13 mouse cellular contexts compared by ENCODE assay signal in the genomic region with DNA sequence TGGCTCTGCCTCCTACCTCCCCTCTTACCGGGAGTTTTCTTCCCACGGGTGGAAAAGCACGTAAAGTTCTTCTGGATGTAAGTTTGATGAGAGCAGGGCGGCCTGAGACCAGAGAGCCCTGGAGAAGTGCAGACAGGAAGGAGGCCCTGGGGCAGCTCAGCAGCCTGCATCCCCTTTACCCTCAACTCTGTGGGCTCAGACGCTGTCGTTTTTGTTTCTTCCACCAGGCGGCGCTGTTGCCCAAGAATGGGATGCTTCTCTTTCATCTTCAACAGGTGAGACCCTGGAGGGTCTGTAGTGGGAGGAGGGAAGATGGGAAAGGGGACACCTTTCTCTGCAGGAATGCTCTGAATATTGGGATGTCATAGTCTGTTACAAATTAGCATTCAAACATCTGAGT. TPM values are rescaled to one million over a fixed set of nuclear protein-coding genes. Genes with fewer than 3 reads are reported as not detected.
DNase-seq lines count a peak whose midpoint lies in the region; ATAC-seq and TF ChIP-seq lines count a peak whose summit lies in the region.
"Not testable (repeated sequence)": the region's sequence is repeated elsewhere in the genome, so short reads cannot be mapped to it uniquely, and the experiment has no call there.
"Had no signal": no experiment of that assay in that cellular context is flagged by ENCODE, and none has a peak within 500 bp of the region (broad histone marks: within the 10 kb centered on the region; RNA-seq: fewer than 3 reads in every experiment).

No protein-coding gene starts in this region.

- TF ChIP-seq POLR2A in brain, embryonic 14.5 days (IDR thresholded peaks at IDR 0.05; ENCODE audit: borderline replicate concordance, extremely low read depth, insufficient read depth, insufficient read length, poor library complexity, severe bottlenecking); spleen, adult 2 months (IDR thresholded peaks at IDR 0.05; ENCODE audit: low read depth, low read length): not testable (repeated sequence)

- WGBS in forebrain, embryonic 10.5 days = 8% methylated on average over 8 of the region's 8 CpGs
- WGBS in limb, embryonic 11.5 days = 4% methylated on average over 8 of the region's 8 CpGs
- 7% methylated on average over 8 of the region's 8 CpGs for WGBS in midbrain, embryonic 10.5 days
- 6% methylated on average over 8 of the region's 8 CpGs for WGBS in spleen, adult 2 months

- not testable (repeated sequence) for H3K9me3 ChIP-seq in forebrain, embryonic 10.5 days; limb, embryonic 11.5 days (ENCODE audit: control insufficient read depth, low read length); midbrain, embryonic 10.5 days (replicated peaks)

- peak; percentile 57 for TF ChIP-seq CTCF in brain, embryonic 14.5 days (IDR thresholded peaks at IDR 0.05; ENCODE audit: borderline replicate concordance, extremely low read depth, insufficient read depth, insufficient read length)
- TF ChIP-seq CTCF in spleen, adult 2 months (IDR thresholded peaks at IDR 0.05; ENCODE audit: extremely low read depth, insufficient read depth, insufficient read length, insufficient replicate concordance) = peak; percentile 56; the same call in 1 of the 2 replicates

- peaks cover 11% of the 10 kb centered on the region for H3K4me1 ChIP-seq in forebrain, embryonic 10.5 days
- not testable (repeated sequence) for H3K4me1 ChIP-seq in limb, embryonic 11.5 days (ENCODE audit: control insufficient read depth, insufficient read depth, low read length); spleen, adult 2 months (ENCODE audit: control insufficient read depth, insufficient read depth, insufficient read length)
- peaks cover 13% of the 10 kb centered on the region for H3K4me1 ChIP-seq in midbrain, embryonic 10.5 days

- H3K9ac ChIP-seq in limb, embryonic 11.5 days (ENCODE audit: low read length) = not testable (repeated sequence)

- not testable (repeated sequence) for H3K4me2 ChIP-seq in limb, embryonic 11.5 days (ENCODE audit: low read depth, severe bottlenecking)

- not testable (repeated sequence) for H3K4me3 ChIP-seq in forebrain, embryonic 10.5 days; limb, embryonic 11.5 days (ENCODE audit: low read depth, low read length); midbrain, embryonic 10.5 days; spleen, adult 2 months (ENCODE audit: extremely low read depth, insufficient read depth, insufficient read length)

- ATAC-seq in limb, embryonic 11.5 days (ENCODE audit: insufficient number of reproducible peaks, low FRiP score, low TSS enrichment, low read depth) = not testable (repeated sequence)

- not testable (repeated sequence) for H3K27ac ChIP-seq in forebrain, embryonic 10.5 days; limb, embryonic 11.5 days (replicated peaks; ENCODE audit: low read depth, low read length); midbrain, embryonic 10.5 days (replicated peaks); spleen, adult 2 months (ENCODE audit: insufficient read depth, low read length)

- H3K36me3 ChIP-seq in forebrain, embryonic 10.5 days (replicated peaks); limb, embryonic 11.5 days (ENCODE audit: control insufficient read depth, insufficient read depth, low read length); midbrain, embryonic 10.5 days; spleen, adult 2 months (ENCODE audit: control insufficient read depth, insufficient read depth, low read length): not testable (repeated sequence)

- H3K27me3 ChIP-seq in forebrain, embryonic 10.5 days (ENCODE audit: poor library complexity, severe bottlenecking) = peaks cover 24% of the 10 kb centered on the region
- peaks cover 19% of the 10 kb centered on the region for H3K27me3 ChIP-seq in limb, embryonic 11.5 days (ENCODE audit: control insufficient read depth, insufficient read depth, low read length)
- H3K27me3 ChIP-seq in midbrain, embryonic 10.5 days (ENCODE audit: low read depth, poor library complexity, severe bottlenecking) = peaks cover 25% of the 10 kb centered on the region
- peaks cover 11% of the 10 kb centered on the region for H3K27me3 ChIP-seq in spleen, adult 2 months (ENCODE audit: control insufficient read depth, insufficient read depth, low read length)

- peak; percentile 69 for DNase-seq in ES-CJ7 (ENCODE audit: low read depth, low spot score)
- DNase-seq in brain, embryonic 14.5 days (ENCODE audit: low read depth) = not testable (repeated sequence)
- peak; percentile 58 for DNase-seq in forebrain, embryonic 10.5 days (ENCODE audit: extremely low spot score, low spot score)
- DNase-seq in induced T-regulatory cell, adult 2 months (ENCODE audit: low read depth) = peak; percentile 90
- peak; percentile 81 for DNase-seq in limb, embryonic 11.5 days (ENCODE audit: low spot score)
- peak; percentile 44 for DNase-seq in midbrain, embryonic 10.5 days (ENCODE audit: low spot score)
- DNase-seq in spleen, adult 2 months (ENCODE audit: low read depth in 1 of 2, low spot score in 2 of 2) = peak in 1 of 2 experiments; percentile 25

RNA-seq across cellular contexts. Expression of gene H2-Q10, which starts 4.2 kb away (rescaled TPM):
- polyA plus RNA-seq in brain, embryonic 14.5 days (2012; rRNA removed) = 0.11 and 0.26 TPM in 2 replicates
- 0.36 and 0.37 TPM in 2 replicates for polyA plus RNA-seq in forebrain, embryonic 10.5 days (2016; fragmentation: Nextera tagmentation; extraction: Ambion mirVana)
- 0.26 and 0.72 TPM in 2 replicates for polyA plus RNA-seq in limb, embryonic 11.5 days (2014; fragmentation: Nextera tagmentation; extraction: Ambion mirVana)
- polyA plus RNA-seq in midbrain, embryonic 10.5 days (2016; fragmentation: Nextera tagmentation; extraction: Ambion mirVana) = 0.22 and 0.27 TPM in 2 replicates
- 7.7 and 11.0 TPM in 2 replicates for polyA plus RNA-seq in spleen, adult 2 months (2012; rRNA removed)
- polyA plus RNA-seq: neural tube, embryonic 13.5 days had no signal

RNA-seq across cellular contexts. Expression of gene H2-Q7, which starts 26.7 kb away (rescaled TPM):
- 3.6 and 4.3 TPM in 2 replicates for polyA plus RNA-seq in brain, embryonic 14.5 days (2012; rRNA removed)
- 18.5 and 19.8 TPM in 2 replicates for polyA plus RNA-seq in forebrain, embryonic 10.5 days (2016; fragmentation: Nextera tagmentation; extraction: Ambion mirVana)
- polyA plus RNA-seq in limb, embryonic 11.5 days (2014; fragmentation: Nextera tagmentation; extraction: Ambion mirVana) = 23.3 and 25.7 TPM in 2 replicates
- polyA plus RNA-seq in midbrain, embryonic 10.5 days (2016; fragmentation: Nextera tagmentation; extraction: Ambion mirVana) = 16.0 and 17.5 TPM in 2 replicates
- 667 and 745 TPM in 2 replicates for polyA plus RNA-seq in spleen, adult 2 months (2012; rRNA removed)

RNA-seq across cellular contexts. Expression of gene Pou5f1, which starts 40.2 kb away (rescaled TPM):
- 0.06 TPM in 1 of 2 replicates, not detected in the other for polyA plus RNA-seq in brain, embryonic 14.5 days (2012; rRNA removed)
- 0.12 TPM in 1 of 2 replicates, not detected in the other for polyA plus RNA-seq in forebrain, embryonic 10.5 days (2016; fragmentation: Nextera tagmentation; extraction: Ambion mirVana)
- polyA plus RNA-seq in limb, embryonic 11.5 days (2014; fragmentation: Nextera tagmentation; extraction: Ambion mirVana) = 0.11 TPM in 1 of 2 replicates, not detected in the other
- 0.10 TPM in 1 of 2 replicates, not detected in the other for polyA plus RNA-seq in midbrain, embryonic 10.5 days (2016; fragmentation: Nextera tagmentation; extraction: Ambion mirVana)
- not detected in 2 replicates for polyA plus RNA-seq in spleen, adult 2 months (2012; rRNA removed)
- polyA plus RNA-seq: heart, embryonic 14.5 days; hindbrain, embryonic 15.5 days; kidney, embryonic 15.5 days; lung, embryonic 16.5 days; midbrain, embryonic 12.5 days; neural tube, embryonic 13.5 days had no signal

RNA-seq across cellular contexts. Expression of gene H2-Q6, which starts 41.0 kb away (rescaled TPM):
- polyA plus RNA-seq in brain, embryonic 14.5 days (2012; rRNA removed) = 0.57 and 0.58 TPM in 2 replicates
- polyA plus RNA-seq in forebrain, embryonic 10.5 days (2016; fragmentation: Nextera tagmentation; extraction: Ambion mirVana) = 2.1 and 2.5 TPM in 2 replicates
- 2.5 and 3.1 TPM in 2 replicates for polyA plus RNA-seq in limb, embryonic 11.5 days (2014; fragmentation: Nextera tagmentation; extraction: Ambion mirVana)
- polyA plus RNA-seq in midbrain, embryonic 10.5 days (2016; fragmentation: Nextera tagmentation; extraction: Ambion mirVana) = 1.5 and 1.9 TPM in 2 replicates
- polyA plus RNA-seq in spleen, adult 2 months (2012; rRNA removed) = 239 and 253 TPM in 2 replicates

RNA-seq across cellular contexts. Expression of gene Tcf19, which starts 51.0 kb away (rescaled TPM):
- 17.4 and 33.8 TPM in 2 replicates for polyA plus RNA-seq in brain, embryonic 14.5 days (2012; rRNA removed)
- polyA plus RNA-seq in forebrain, embryonic 10.5 days (2016; fragmentation: Nextera tagmentation; extraction: Ambion mirVana) = 52.2 and 57.1 TPM in 2 replicates
- 53.9 and 65.0 TPM in 2 replicates for polyA plus RNA-seq in limb, embryonic 11.5 days (2014; fragmentation: Nextera tagmentation; extraction: Ambion mirVana)
- 56.7 and 58.8 TPM in 2 replicates for polyA plus RNA-seq in midbrain, embryonic 10.5 days (2016; fragmentation: Nextera tagmentation; extraction: Ambion mirVana)
- 9.6 and 13.5 TPM in 2 replicates for polyA plus RNA-seq in spleen, adult 2 months (2012; rRNA removed)

Comparison
In these comparisons a context has a peak if more than half of its experiments do, and no peak if none do; other contexts are left out.
1. RNA of gene H2-Q7, which starts 26.7 kb away (polyA plus RNA-seq): 667 to 745 TPM in spleen, adult 2 months; 23.3 to 25.7 TPM in limb, embryonic 11.5 days, 18.5 to 19.8 TPM in forebrain, embryonic 10.5 days, 16.0 to 17.5 TPM in midbrain, embryonic 10.5 days and 3.6 to 4.3 TPM in brain, embryonic 14.5 days; every median in the first group is over 10 times any median in the second.